Mouse (Mus musculus) CH12.LX (cell line): ENCODE measurements around the gene Ifi27l2b. TPM values are rescaled to one million over a fixed set of nuclear protein-coding genes. Genes with fewer than 3 reads are reported as not detected.
A peak's percentile ranks its signal among the peaks of the same experiment; 100 is the strongest.

ENCODE experiments used
- DNase-seq: peaks from one replicate; pipeline ENCODE4 v3.0.0-alpha.2; 2013; ENCODE audit errors: extremely low read depth
- H3K27ac ChIP-seq: 2 replicates; pipeline ENCODE4 v1.5.1; 2012; ENCODE audit warnings: low read depth, mild to moderate bottlenecking, control low read depth, moderate library complexity; ENCODE audit not compliant: insufficient read depth
- H3K27me3 ChIP-seq: replicated peaks from 2 replicates; pipeline ENCODE3; 2012; ENCODE audit warnings: inconsistent platforms
- H3K36me3 ChIP-seq, 2 experiments: replicated peaks in 1 of 2; 2 replicates each; pipeline versions ENCODE3 to v1.6.1; 2012; ENCODE audit warnings: inconsistent platforms in 1 of 2, low read length in 1 of 2, mild to moderate bottlenecking in 1 of 2, mixed read lengths in 1 of 2, moderate library complexity in 1 of 2; ENCODE audit not compliant: control insufficient read depth in 1 of 2, insufficient read depth in 1 of 2
- H3K4me1 ChIP-seq, 2 experiments: 2 replicates each; pipeline ENCODE4 v1.6.1; 2012; ENCODE audit warnings: inconsistent platforms in 1 of 2, moderate library complexity in 1 of 2; ENCODE audit not compliant: insufficient read depth in 2 of 2, control insufficient read depth in 1 of 2
- H3K4me2 ChIP-seq: 2 replicates; pipeline ENCODE4 v1.6.1; 2012; ENCODE audit warnings: low read depth, mild to moderate bottlenecking, control low read depth; ENCODE audit not compliant: poor library complexity, insufficient read depth, severe bottlenecking
- H3K4me3 ChIP-seq, 3 experiments: fragments of 150-350 bp in 1 of 3; sonication (generic) in 1 of 3; replicated peaks in 1 of 3; 2 replicates each; pipeline versions ENCODE3 to v1.5.1; 2011 to 2012; ENCODE audit warnings: low read depth in 2 of 3, low read length in 2 of 3, mild to moderate bottlenecking in 2 of 3, moderate library complexity in 2 of 3, control low read depth in 1 of 3, improper control_type of control experiment in 1 of 3, inconsistent platforms in 1 of 3, mixed read lengths in 1 of 3; ENCODE audit not compliant: poor library complexity in 1 of 3
- H3K79me2 ChIP-seq: replicated peaks from 2 replicates; pipeline ENCODE4 v1.6.1; 2012; ENCODE audit warnings: mild to moderate bottlenecking, moderate library complexity; ENCODE audit not compliant: control insufficient read depth, poor library complexity, insufficient read depth, severe bottlenecking; ENCODE audit errors: extremely low read depth
- H3K9ac ChIP-seq: 2 replicates; pipeline ENCODE4 v1.6.1; 2012; ENCODE audit warnings: low read depth, mild to moderate bottlenecking, control low read depth, moderate library complexity; ENCODE audit not compliant: insufficient read depth
- H3K9me3 ChIP-seq: replicated peaks from 2 replicates; pipeline ENCODE3; 2012; ENCODE audit warnings: low read length, inconsistent platforms, mixed read lengths
- CTCF ChIP-seq, 2 experiments: IDR thresholded peaks in 1 of 2; conservative IDR thresholded peaks in 1 of 2; 2 replicates each; pipeline ENCODE4 v1.5.1; 2011 to 2012; ENCODE audit warnings: low read depth in 2 of 2, low read length in 2 of 2, improper control_type of control experiment in 1 of 2, inconsistent platforms in 1 of 2, mild to moderate bottlenecking in 1 of 2, moderate library complexity in 1 of 2
- E2F4 ChIP-seq: IDR thresholded peaks from 2 replicates; pipeline ENCODE4 v1.6.1; 2011; ENCODE audit warnings: low read depth, low read length, improper control_type of control experiment; ENCODE audit not compliant: insufficient replicate concordance
- ETS1 ChIP-seq: conservative IDR thresholded peaks from 2 replicates; pipeline ENCODE4 v1.6.1; 2012; ENCODE audit warnings: low read depth, mild to moderate bottlenecking, inconsistent platforms, low read length, improper control_type of control experiment, moderate library complexity
- GABPA ChIP-seq: IDR thresholded peaks from 2 replicates; pipeline ENCODE4 v1.6.1; 2012; ENCODE audit warnings: low read depth, low read length, improper control_type of control experiment, inconsistent platforms; ENCODE audit not compliant: insufficient replicate concordance
- HCFC1 ChIP-seq: IDR thresholded peaks from 2 replicates; pipeline ENCODE4 v1.6.1; 2012; ENCODE audit warnings: low read depth, mild to moderate bottlenecking, inconsistent platforms, low read length, improper control_type of control experiment
- IRF4 ChIP-seq: IDR thresholded peaks from 2 replicates; pipeline ENCODE4 v1.6.1; 2014; ENCODE audit warnings: low read depth, mild to moderate bottlenecking, inconsistent platforms, low read length, improper control_type of control experiment
- JUN ChIP-seq: IDR thresholded peaks from 2 replicates; pipeline ENCODE4 v1.6.1; 2011; ENCODE audit warnings: low read depth, mild to moderate bottlenecking, low read length, improper control_type of control experiment, moderate library complexity; ENCODE audit not compliant: insufficient read depth
- MAX ChIP-seq: IDR thresholded peaks from 2 replicates; pipeline ENCODE4 v1.6.1; 2011; ENCODE audit warnings: low read length, improper control_type of control experiment
- MEF2A ChIP-seq: IDR thresholded peaks from 2 replicates; pipeline ENCODE4 v1.6.1; 2014; ENCODE audit warnings: low read depth, mild to moderate bottlenecking, inconsistent platforms, low read length, improper control_type of control experiment, borderline replicate concordance
- PAX5 ChIP-seq: IDR thresholded peaks from 2 replicates; pipeline ENCODE4 v1.6.1; 2012; ENCODE audit warnings: low read length, inconsistent platforms, mixed read lengths
- RCOR1 ChIP-seq: conservative IDR thresholded peaks from 2 replicates; pipeline ENCODE4 v1.6.1; 2012; ENCODE audit warnings: low read depth, mild to moderate bottlenecking, inconsistent platforms, low read length, improper control_type of control experiment
- SIN3A ChIP-seq: IDR thresholded peaks from 2 replicates; pipeline ENCODE4 v1.6.1; 2012; ENCODE audit warnings: low read length, improper control_type of control experiment, inconsistent platforms
- SMC3 ChIP-seq: IDR thresholded peaks from 2 replicates; pipeline ENCODE4 v1.6.1; 2011; ENCODE audit warnings: low read depth, low read length, improper control_type of control experiment
- UBTF ChIP-seq: IDR thresholded peaks from 2 replicates; pipeline ENCODE4 v1.6.1; 2012; ENCODE audit warnings: low read depth, mild to moderate bottlenecking, inconsistent platforms, low read length, improper control_type of control experiment, moderate library complexity
- USF1 ChIP-seq: IDR thresholded peaks from 2 replicates; pipeline ENCODE4 v1.6.1; 2014; ENCODE audit warnings: low read depth, mild to moderate bottlenecking, inconsistent platforms, low read length, improper control_type of control experiment
- ZC3H11A ChIP-seq: IDR thresholded peaks from 2 replicates; pipeline ENCODE4 v1.6.1; 2012; ENCODE audit warnings: low read depth, mild to moderate bottlenecking, inconsistent platforms, low read length, improper control_type of control experiment
- ZKSCAN1 ChIP-seq: IDR thresholded peaks from 2 replicates; pipeline ENCODE4 v1.6.1; 2012; ENCODE audit warnings: low read depth, inconsistent platforms, low read length, improper control_type of control experiment, borderline replicate concordance
- ZMIZ1 ChIP-seq: IDR thresholded peaks from 2 replicates; pipeline ENCODE4 v1.6.1; 2012; ENCODE audit warnings: low read depth, mild to moderate bottlenecking, inconsistent platforms, low read length, improper control_type of control experiment
- ZNF384 ChIP-seq: IDR thresholded peaks from 2 replicates; pipeline ENCODE4 v1.6.1; 2012; ENCODE audit warnings: low read depth, low read length, improper control_type of control experiment, inconsistent platforms
- dilution Hi-C: fragments of 300-500 bp; cut with MboI; formaldehyde crosslinking; loops from 2 replicates; pipeline ENCODE4 v1.14.3; 2020; ENCODE audit warnings: low sequenced_read_pairs; ENCODE audit not compliant: extremely low pct_unique_long_range_greater_than_20kb, extremely low pct_ligation_motif_present
- in situ Hi-C: fragments of 300-500 bp; cut with MboI; formaldehyde crosslinking; loops from 3 replicates; pipeline ENCODE4 v1.14.3; 2019; ENCODE audit warnings: low sequenced_read_pairs, low pct_ligation_motif_present, low pct_unique_long_range_greater_than_20kb, mixed read lengths
- polyA plus RNA-seq: library from polyadenylated mRNA; unstranded; fragments of >175 nt; gene quantifications from 2 replicates; pipeline ENCODE4 v1.2.1, GENCODE M21; 2012; ENCODE audit warnings: low read depth; ENCODE audit not compliant: insufficient read length
- total RNA-seq, 2 experiments: library from RNA; depleted of rRNA; stranded (reverse); fragments of 300-350 nt in 1 of 2; fragments of >200 nt in 1 of 2; gene quantifications; 2 replicates each; pipeline ENCODE4 v1.2.3; 2012 to 2014

Gene Ifi27l2b
- total and polyA plus RNA-seq, 3 experiments: not detected

DNA sequence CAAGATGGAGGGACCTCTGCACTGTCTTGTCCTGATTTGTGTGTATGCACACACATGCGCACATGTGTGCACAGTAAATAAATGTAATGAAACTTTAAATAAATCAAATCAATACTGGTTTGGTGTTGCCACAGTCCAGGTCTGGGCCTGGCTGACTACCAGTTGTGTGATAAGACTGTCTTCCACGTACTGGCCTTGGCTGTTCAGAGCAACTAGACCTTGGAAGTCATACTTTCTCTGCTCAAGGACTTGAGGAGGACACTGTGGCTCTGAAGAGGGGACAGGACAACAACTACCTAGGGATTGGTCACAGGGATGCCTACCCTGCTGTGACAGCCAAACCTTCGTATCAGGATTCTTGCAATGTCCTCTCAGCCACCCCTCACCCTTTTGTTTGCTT, 46.3 kb upstream of the Ifi27l2b start:
- H3K4me3 ChIP-seq: no peak overlapping the region
- no peak overlapping the region for H3K27ac ChIP-seq
- H3K9me3 ChIP-seq: peaks cover 6% of the 10 kb centered on the region
- no peak overlapping the region for H3K9ac ChIP-seq
- peaks cover 8% of the 10 kb centered on the region for H3K27me3 ChIP-seq
- in situ Hi-C loops: loop anchor here (25.0 kb wide), 1 partner anchor 134 kb away; the partner anchor contains the start of gene Serpina10
- H3K79me2 ChIP-seq: no peaks in the 10 kb centered on the region
- H3K36me3 ChIP-seq: no peaks in the 10 kb centered on the region
- no peak for DNase-seq
- TF ChIP-seq GABPA (no peak), ETS1 (no peak), RCOR1 (no peak), HCFC1 (no peak), USF1 (no peak), ZNF384 (no peak), PAX5 (no peak), UBTF (no peak), MAX (no peak), ZMIZ1 (no peak), CTCF (conservative IDR thresholded peaks at IDR 0.05 in 1 of 2, IDR thresholded peaks at IDR 0.05 in 1 of 2; ENCODE audit: low read depth in 2 of 2, low read length in 2 of 2) (no peak), SIN3A (no peak), IRF4 (no peak), MEF2A (no peak), E2F4 (no peak), ZKSCAN1 (no peak), ZC3H11A (no peak)
- H3K4me1 ChIP-seq: peaks cover 0 to under 1% of the 10 kb centered on the region in 2 experiments; a peak in 2 of 4 replicates
- dilution Hi-C loops: no loop called here
- H3K4me2 ChIP-seq: no peak overlapping the region

GRCm38 (mm10) chr12:103499261-103499660, 42.2 kb upstream of the Ifi27l2b start:
- in situ Hi-C loops (no loop called here), dilution Hi-C loops (no loop called here)
- TF ChIP-seq SMC3 (peak; percentile 11; the same call in 1 of the 2 replicates), CTCF (conservative IDR thresholded peaks at IDR 0.05 in 1 of 2, IDR thresholded peaks at IDR 0.05 in 1 of 2; ENCODE audit: low read depth in 2 of 2, low read length in 2 of 2) (peak in 1 of 2 experiments; percentile 21; a peak in 1 of 4 replicates), JUN (no peak), GABPA (no peak)
- no peak overlapping the region for H3K9ac ChIP-seq
- peaks cover 3 to 10% of the 10 kb centered on the region in 2 experiments; a peak in 2 of 4 replicates for H3K4me1 ChIP-seq
- H3K27me3 ChIP-seq: peaks cover 29% of the 10 kb centered on the region
- peaks cover 6% of the 10 kb centered on the region for H3K9me3 ChIP-seq
- H3K79me2 ChIP-seq: no peaks in the 10 kb centered on the region
- H3K4me3 ChIP-seq: no peak overlapping the region
- DNase-seq: no peak
- H3K27ac ChIP-seq: no peak overlapping the region
- H3K36me3 ChIP-seq: no peaks in the 10 kb centered on the region
- no peak overlapping the region for H3K4me2 ChIP-seq
